Mouse (Mus musculus): ENCODE measurements around the gene Syne3.

- TF ChIP-seq CTCF (IDR thresholded peaks at IDR 0.05 in 2 of 3, conservative IDR thresholded peaks at IDR 0.05 in 1 of 3; ENCODE audit: control insufficient read depth in 1 of 3, insufficient read depth in 1 of 3, low read depth in 2 of 3, low read length in 3 of 3, poor library complexity in 1 of 3, severe bottlenecking in 1 of 3) (no peak), CHD2 (IDR thresholded peaks at IDR 0.05; ENCODE audit: low read length) (no peak), POLR2A (IDR thresholded peaks at IDR 0.05; ENCODE audit: control insufficient read depth in 1 of 2, insufficient read depth in 1 of 2, low read depth in 1 of 2, low read length in 2 of 2, poor library complexity in 1 of 2) (no peak)
Observed at GRCm38 (mm10) chr12:105040950-105041349, 31.3 kb upstream of the Syne3 start.
